Mouse (Mus musculus): Measurements from ENCODE around the gene Mdm2. TPM values are rescaled to one million over a fixed set of nuclear protein-coding genes. Genes with fewer than 3 reads are reported as not detected.

Gene Mdm2
- polyA plus RNA-seq, 1 experiment from 2014 or later: 22.0 TPM

GRCm38 (mm10) chr10:117681543-117681942 lies 29.0 kb downstream of the Mdm2 start:
- 84% methylated on average over 3 of the region's 3 CpGs for WGBS
- no peak for DNase-seq (ENCODE audit: low spot score)
- no peak overlapping the region for H3K27ac ChIP-seq
- no peaks in the 10 kb centered on the region for H3K27me3 ChIP-seq (ENCODE audit: insufficient read depth, low read length)
- no peaks in the 10 kb centered on the region for H3K9me3 ChIP-seq (replicated peaks; ENCODE audit: low read length)
- TF ChIP-seq CTCF (IDR thresholded peaks at IDR 0.05; ENCODE audit: low read depth): no peak
- H3K4me2 ChIP-seq (ENCODE audit: low read length): no peak overlapping the region
- no peak overlapping the region for H3K4me3 ChIP-seq (replicated peaks; ENCODE audit: low read depth, low read length)
- no peaks in the 10 kb centered on the region for H3K36me3 ChIP-seq (ENCODE audit: insufficient read depth, low read length)
- no peak overlapping the region for H3K9ac ChIP-seq (ENCODE audit: low read depth, low read length)
- H3K4me1 ChIP-seq (replicated peaks; ENCODE audit: insufficient read depth, low read length): no peaks in the 10 kb centered on the region
- no peak for ATAC-seq (replicated peaks; ENCODE audit: low FRiP score, low read depth)

GRCm38 (mm10) chr10:117680868-117681513 lies 29.6 kb downstream of the Mdm2 start:
- no peak for ATAC-seq (replicated peaks; ENCODE audit: low FRiP score, low read depth)
- Histone ChIP-seq H3K9me3 (replicated peaks; ENCODE audit: low read length) (no peaks in the 10 kb centered on the region), H3K36me3 (ENCODE audit: insufficient read depth, low read length) (no peaks in the 10 kb centered on the region), H3K9ac (ENCODE audit: low read depth, low read length) (no peak overlapping the region), H3K27ac (no peak overlapping the region), H3K4me1 (replicated peaks; ENCODE audit: insufficient read depth, low read length) (no peaks in the 10 kb centered on the region), H3K4me3 (replicated peaks; ENCODE audit: low read depth, low read length) (no peak overlapping the region), H3K4me2 (ENCODE audit: low read length) (no peak overlapping the region), H3K27me3 (ENCODE audit: insufficient read depth, low read length) (no peaks in the 10 kb centered on the region)
- WGBS: 89% methylated on average over 12 of the region's 12 CpGs
- no peak for DNase-seq (ENCODE audit: low spot score)
- TF ChIP-seq CTCF (IDR thresholded peaks at IDR 0.05; ENCODE audit: low read depth): no peak

DNA sequence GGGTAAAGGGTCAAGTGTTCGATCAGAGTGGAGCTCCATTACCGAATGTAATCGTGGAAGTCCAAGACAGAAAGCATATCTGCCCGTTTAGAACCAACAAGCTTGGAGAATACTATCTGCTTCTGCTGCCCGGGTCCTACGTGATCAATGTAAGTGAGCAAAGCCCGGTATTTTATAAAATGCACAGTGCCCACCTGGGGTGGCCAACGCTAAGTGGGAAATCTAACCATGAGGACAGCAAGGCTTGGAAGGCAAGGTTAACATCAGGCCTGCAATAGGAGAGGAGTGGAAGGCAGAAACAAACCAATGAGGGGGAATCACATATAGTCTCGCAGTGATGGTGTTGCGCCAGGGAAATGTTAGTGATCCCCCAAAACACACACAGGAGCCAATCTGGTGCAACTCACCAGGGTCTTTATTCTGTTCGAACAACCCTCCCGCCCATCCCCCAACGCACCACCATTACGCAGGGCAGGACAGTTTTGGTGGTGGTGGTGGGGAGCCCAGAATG lies 30.5 kb downstream of the Mdm2 start:
- Histone ChIP-seq H3K4me1 (replicated peaks; ENCODE audit: insufficient read depth, low read length) (no peaks in the 10 kb centered on the region), H3K36me3 (ENCODE audit: insufficient read depth, low read length) (no peaks in the 10 kb centered on the region), H3K4me2 (ENCODE audit: low read length) (no peak overlapping the region), H3K9me3 (replicated peaks; ENCODE audit: low read length) (no peaks in the 10 kb centered on the region), H3K27me3 (ENCODE audit: insufficient read depth, low read length) (no peaks in the 10 kb centered on the region), H3K9ac (ENCODE audit: low read depth, low read length) (no peak overlapping the region), H3K4me3 (replicated peaks; ENCODE audit: low read depth, low read length) (no peak overlapping the region), H3K27ac (no peak overlapping the region)
- 92% methylated on average over 14 of the region's 14 CpGs for WGBS
- ATAC-seq (replicated peaks; ENCODE audit: low FRiP score, low read depth): no peak
- no peak for TF ChIP-seq CTCF (IDR thresholded peaks at IDR 0.05; ENCODE audit: low read depth)
- DNase-seq (ENCODE audit: low spot score): no peak

GRCm38 (mm10) chr10:117679029-117679686 lies 31.4 kb downstream of the Mdm2 start:
- no peaks in the 10 kb centered on the region for H3K9me3 ChIP-seq (replicated peaks; ENCODE audit: low read length)
- no peak overlapping the region for H3K4me2 ChIP-seq (ENCODE audit: low read length)
- DNase-seq (ENCODE audit: low spot score): no peak
- H3K27ac ChIP-seq: no peak overlapping the region
- H3K9ac ChIP-seq (ENCODE audit: low read depth, low read length): no peak overlapping the region
- H3K4me1 ChIP-seq (replicated peaks; ENCODE audit: insufficient read depth, low read length): no peaks in the 10 kb centered on the region
- no peak for TF ChIP-seq CTCF (IDR thresholded peaks at IDR 0.05; ENCODE audit: low read depth)
- no peaks in the 10 kb centered on the region for H3K36me3 ChIP-seq (ENCODE audit: insufficient read depth, low read length)
- ATAC-seq (replicated peaks; ENCODE audit: low FRiP score, low read depth): no peak
- H3K4me3 ChIP-seq (replicated peaks; ENCODE audit: low read depth, low read length): no peak overlapping the region
- no peaks in the 10 kb centered on the region for H3K27me3 ChIP-seq (ENCODE audit: insufficient read depth, low read length)
- WGBS: 79% methylated on average over 5 of the region's 5 CpGs

DNA sequence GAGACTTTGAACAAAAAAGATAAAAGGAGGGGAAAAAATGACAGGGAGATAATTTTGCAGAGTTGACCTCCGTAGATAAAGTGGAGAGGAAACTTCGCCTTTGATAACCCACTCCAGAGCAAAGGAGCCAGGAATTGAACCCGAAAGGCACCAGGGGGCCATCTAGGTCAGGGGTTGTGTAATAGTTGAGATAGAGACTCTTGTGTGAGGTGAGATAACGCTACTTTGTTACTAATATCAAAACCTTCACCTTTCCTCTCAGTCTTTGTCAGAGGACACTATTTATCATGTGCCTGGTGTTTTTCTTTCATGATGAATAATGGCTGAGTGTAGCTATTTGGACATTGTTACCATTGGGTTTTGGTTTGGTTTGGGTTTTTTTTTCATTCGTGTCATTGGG lies 32.2 kb downstream of the Mdm2 start:
- Histone ChIP-seq H3K27ac (no peak overlapping the region), H3K27me3 (ENCODE audit: insufficient read depth, low read length) (no peaks in the 10 kb centered on the region), H3K9ac (ENCODE audit: low read depth, low read length) (no peak overlapping the region), H3K9me3 (replicated peaks; ENCODE audit: low read length) (no peaks in the 10 kb centered on the region), H3K36me3 (ENCODE audit: insufficient read depth, low read length) (no peaks in the 10 kb centered on the region), H3K4me2 (ENCODE audit: low read length) (no peak overlapping the region), H3K4me1 (replicated peaks; ENCODE audit: insufficient read depth, low read length) (no peaks in the 10 kb centered on the region), H3K4me3 (replicated peaks; ENCODE audit: low read depth, low read length) (no peak overlapping the region)
- 79% methylated on average over 5 of the region's 5 CpGs for WGBS
- DNase-seq (ENCODE audit: low spot score) (no peak), ATAC-seq (replicated peaks; ENCODE audit: low FRiP score, low read depth) (no peak)
- TF ChIP-seq CTCF (IDR thresholded peaks at IDR 0.05; ENCODE audit: low read depth): no peak

GRCm38 (mm10) chr10:117677494-117678236 lies 32.9 kb downstream of the Mdm2 start:
- H3K27me3 ChIP-seq (ENCODE audit: insufficient read depth, low read length): no peaks in the 10 kb centered on the region
- 75% methylated on average over 13 of the region's 13 CpGs for WGBS
- no peaks in the 10 kb centered on the region for H3K9me3 ChIP-seq (replicated peaks; ENCODE audit: low read length)
- no peak overlapping the region for H3K9ac ChIP-seq (ENCODE audit: low read depth, low read length)
- no peak overlapping the region for H3K27ac ChIP-seq
- H3K4me2 ChIP-seq (ENCODE audit: low read length): no peak overlapping the region
- DNase-seq (ENCODE audit: low spot score): no peak
- TF ChIP-seq CTCF (IDR thresholded peaks at IDR 0.05; ENCODE audit: low read depth): no peak
- no peaks in the 10 kb centered on the region for H3K36me3 ChIP-seq (ENCODE audit: insufficient read depth, low read length)
- no peak overlapping the region for H3K4me3 ChIP-seq (replicated peaks; ENCODE audit: low read depth, low read length)
- no peak; the same call in 1 of the 2 replicates for ATAC-seq (replicated peaks; ENCODE audit: low FRiP score, low read depth)
- no peaks in the 10 kb centered on the region for H3K4me1 ChIP-seq (replicated peaks; ENCODE audit: insufficient read depth, low read length)
